Comparison of ENCODE assay signal across 8 mouse cellular contexts in the genomic region with DNA sequence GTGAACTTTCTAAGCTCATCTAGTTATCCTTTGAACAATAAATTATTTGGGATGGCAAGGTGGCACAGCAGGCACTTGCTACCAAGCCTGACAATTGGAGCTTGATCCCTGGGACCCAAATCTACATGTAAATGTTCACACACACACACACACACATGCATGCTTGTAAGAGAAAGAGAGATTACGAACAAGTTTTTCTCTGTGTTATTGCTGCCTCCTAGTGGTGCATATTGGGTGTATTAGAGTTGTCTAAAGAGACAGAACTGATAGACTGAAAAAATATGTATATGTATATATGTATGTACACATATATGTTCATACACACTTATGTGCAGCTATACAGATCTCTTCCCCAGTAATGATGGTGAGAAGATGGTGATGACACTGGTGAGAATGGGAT. TPM values are rescaled to one million over a fixed set of nuclear protein-coding genes. Genes with fewer than 3 reads are reported as not detected.
DNase-seq lines count a peak whose midpoint lies in the region; ATAC-seq and TF ChIP-seq lines count a peak whose summit lies in the region.
"Had no signal": no experiment of that assay in that cellular context is flagged by ENCODE, and none has a peak within 500 bp of the region (broad histone marks: within the 10 kb centered on the region; RNA-seq: fewer than 3 reads in every experiment).

No protein-coding gene starts in this region.

- no peak overlapping the region for H3K4me3 ChIP-seq in left cerebral cortex, adult 2 months
- H3K4me3 ChIP-seq: embryonic facial prominence, embryonic 12.5 days had no signal

- TF ChIP-seq CTCF in left cerebral cortex, adult 2 months (IDR thresholded peaks at IDR 0.05) = peak; percentile 55
- peak; percentile 25; the same call in 1 of the 2 replicates for TF ChIP-seq CTCF in brain, embryonic 14.5 days (IDR thresholded peaks at IDR 0.05; ENCODE audit: borderline replicate concordance, extremely low read depth, insufficient read depth, insufficient read length)

- no peak for TF ChIP-seq POLR2A in brain, embryonic 14.5 days (IDR thresholded peaks at IDR 0.05; ENCODE audit: borderline replicate concordance, extremely low read depth, insufficient read depth, insufficient read length, poor library complexity, severe bottlenecking)

- no peak overlapping the region for H3K27ac ChIP-seq in left cerebral cortex, adult 2 months
- H3K27ac ChIP-seq: embryonic facial prominence, embryonic 12.5 days had no signal

- intact Hi-C loops in left cerebral cortex, adult 2 months (cut with DNase I) = loop anchor here (5.0 kb wide), 2 partner anchors 391 to 406 kb away; no protein-coding TSS in a partner anchor
- intact Hi-C loops in left cerebral cortex, postnatal 4 days (cut with DNase I) = loop anchor here (5.0 kb wide), 1 partner anchor 551 kb away; no protein-coding TSS in a partner anchor

- no peak for DNase-seq in left cerebral cortex, adult 2 months (ENCODE audit: extremely low spot score in 1 of 2, low spot score in 2 of 2)
- DNase-seq in left cerebral cortex, postnatal 4 days = no peak
- peak; percentile 37 for DNase-seq in ES-CJ7 (ENCODE audit: low read depth, low spot score)
- DNase-seq in brain, embryonic 14.5 days (ENCODE audit: low read depth) = peak; percentile 85
- no peak for DNase-seq in testis, postnatal 14 days (ENCODE audit: low spot score)
- no peak for DNase-seq in adrenal gland, postnatal 25 days

- 0 out of 2 replicates have a peak, but pooled peaks have one; percentile 27 for ATAC-seq in megakaryocyte, adult 5-6 weeks (ENCODE audit: poor library complexity, severe bottlenecking)

RNA-seq across cellular contexts. Expression of a gene that starts 6.5 kb away (rescaled TPM):
- total RNA-seq in left cerebral cortex, adult 2 months (2021) = 10 to 100 TPM in 1 of 2 experiments, 1 to 10 TPM in 1; 8.2 to 11.3 TPM
- total RNA-seq in left cerebral cortex, postnatal 4 days (2021) = 10 to 100 TPM; 16.1 to 17.7 TPM
- polyA plus RNA-seq in brain, embryonic 14.5 days (2012; rRNA removed) = 10.7 and 13.3 TPM in 2 replicates
- 0.82 and 1.6 TPM in 2 replicates for total RNA-seq in megakaryocyte, adult 5-6 weeks (2015)
- 0.07 and 0.65 TPM in 2 replicates for total RNA-seq in megakaryocyte, adult 5-6 weeks (2017)
- total RNA-seq in adrenal gland, postnatal 25 days (2021) = 15.4 and 21.5 TPM in 2 replicates

Comparison
In these comparisons a context has a peak if more than half of its experiments do, and no peak if none do; other contexts are left out.
1. DNase-seq: peak in ES-CJ7 (single experiment) and brain, embryonic 14.5 days (single experiment); none in left cerebral cortex, adult 2 months (0 of 2), left cerebral cortex, postnatal 4 days (single experiment), testis, postnatal 14 days (single experiment) and adrenal gland, postnatal 25 days (single experiment).